Mouse (Mus musculus): ENCODE measurements around the gene Ttll1.

Ttll1 gene

DNA sequence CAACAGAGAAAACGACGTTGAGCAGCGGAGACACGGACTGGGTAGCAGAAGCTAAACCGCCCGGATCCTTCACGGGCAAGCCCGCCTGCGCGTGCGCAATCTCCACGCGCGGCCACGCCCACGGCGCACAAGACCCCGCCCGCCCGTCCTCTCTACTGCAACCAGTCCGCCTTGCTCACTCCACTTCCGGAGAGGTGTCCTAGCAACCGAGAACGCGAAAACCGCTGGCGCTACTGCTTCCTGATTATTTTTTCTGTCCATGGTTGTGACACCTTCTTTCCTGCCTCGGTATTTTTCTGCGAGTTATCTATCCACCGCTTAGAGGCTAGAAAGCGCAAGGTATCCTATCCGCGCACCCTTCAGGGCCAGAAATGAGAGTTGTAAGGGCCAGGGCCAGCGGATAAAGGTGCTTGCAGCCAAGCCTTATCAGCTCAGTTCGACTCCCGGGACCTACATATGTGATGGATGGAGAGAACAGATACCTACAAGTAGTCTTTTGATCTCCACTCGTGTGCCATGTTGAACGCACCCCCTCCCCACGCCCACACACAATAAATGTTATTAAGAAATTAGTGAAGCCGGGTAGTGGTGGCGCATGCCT lies at the start of gene Ttll1:
Gene Ttll1, minus strand, starts transcription at position 89 of the 601 bp plus-strand sequence.
- TF ChIP-seq GATA4 (IDR thresholded peaks at IDR 0.05; ENCODE audit: insufficient replicate concordance, low read length), result no peak

DNA sequence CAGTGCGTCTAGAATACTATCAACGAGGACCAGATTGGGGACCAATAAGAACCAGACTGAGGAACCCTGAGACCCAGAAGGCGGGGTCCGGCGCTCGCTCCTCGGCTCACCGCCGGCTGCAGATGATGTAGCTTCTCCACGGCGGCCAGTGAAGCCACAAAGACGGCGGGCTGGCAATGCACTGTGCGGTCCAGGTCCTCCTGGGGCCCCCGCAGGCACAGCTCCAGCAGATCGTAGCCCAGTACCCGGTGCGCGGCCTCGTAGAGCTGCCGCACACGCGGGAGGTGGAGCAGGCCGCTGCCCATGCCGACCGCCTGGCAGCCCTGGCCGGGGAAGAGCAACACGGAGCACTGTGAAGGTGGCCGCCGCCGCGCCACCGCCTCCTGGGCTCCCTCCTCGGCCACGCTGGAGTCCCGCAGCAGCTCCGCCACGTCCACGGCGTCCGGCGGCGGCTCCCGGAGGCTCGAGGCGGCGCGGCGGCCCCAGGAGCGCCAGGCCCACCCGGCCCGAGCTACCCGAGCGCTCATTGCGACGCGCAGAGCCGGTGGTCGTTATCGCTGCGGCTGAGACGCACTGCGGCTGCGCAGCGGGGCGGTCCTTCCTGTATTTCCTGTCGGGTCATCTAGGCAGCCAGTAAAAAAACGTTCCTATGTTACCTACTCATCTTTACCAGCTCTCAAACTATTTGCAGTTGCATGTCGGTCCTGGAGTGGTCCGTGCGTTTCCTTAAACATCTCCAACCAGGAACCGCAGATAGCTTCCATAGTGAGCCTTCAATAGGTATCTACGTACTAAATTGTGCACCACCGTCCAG lies 44.7 kb upstream of the Ttll1 start:
- TF ChIP-seq GATA4 (IDR thresholded peaks at IDR 0.05; ENCODE audit: insufficient replicate concordance, low read length), result peak; percentile 71; the same call in 1 of the 2 replicates

- TF ChIP-seq GATA4 (IDR thresholded peaks at IDR 0.05; ENCODE audit: insufficient replicate concordance, low read length), result no peak
These were observed 43.1 kb upstream of the Ttll1 start for GRCm38 (mm10) chr15:83553831-83554230.

GRCm38 (mm10) chr15:83550137-83550536 lies 39.4 kb upstream of the Ttll1 start:
- TF ChIP-seq GATA4 (IDR thresholded peaks at IDR 0.05; ENCODE audit: insufficient replicate concordance, low read length), result no peak

DNA sequence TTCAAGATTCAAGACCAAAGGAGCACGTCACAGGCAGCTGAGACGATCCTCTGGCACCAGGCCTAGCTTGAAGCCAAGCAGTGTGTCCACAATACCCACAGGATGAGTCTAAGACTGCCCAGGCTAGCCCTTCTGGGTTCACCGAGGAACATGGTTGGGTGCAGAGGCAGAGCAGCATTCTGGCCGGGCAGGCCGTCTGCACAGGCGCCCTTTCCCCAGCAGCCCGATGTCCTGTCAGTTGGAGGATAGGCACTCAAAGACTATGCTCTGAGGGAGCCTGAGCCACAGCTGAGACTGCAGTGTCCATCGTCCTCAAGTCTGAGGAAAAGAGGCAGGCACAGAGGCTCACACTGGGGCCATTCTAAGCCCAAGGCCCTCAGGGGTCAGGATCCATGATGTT lies 36.5 kb upstream of the Ttll1 start:
- TF ChIP-seq GATA4 (IDR thresholded peaks at IDR 0.05; ENCODE audit: insufficient replicate concordance, low read length), result no peak

GRCm38 (mm10) chr15:83546029-83546428 lies 35.3 kb upstream of the Ttll1 start:
- TF ChIP-seq GATA4 (IDR thresholded peaks at IDR 0.05; ENCODE audit: insufficient replicate concordance, low read length), result no peak

GRCm38 (mm10) chr15:83541647-83542287 lies 31.1 kb upstream of the Ttll1 start:
- no peak for TF ChIP-seq GATA4 (IDR thresholded peaks at IDR 0.05; ENCODE audit: insufficient replicate concordance, low read length)

DNA sequence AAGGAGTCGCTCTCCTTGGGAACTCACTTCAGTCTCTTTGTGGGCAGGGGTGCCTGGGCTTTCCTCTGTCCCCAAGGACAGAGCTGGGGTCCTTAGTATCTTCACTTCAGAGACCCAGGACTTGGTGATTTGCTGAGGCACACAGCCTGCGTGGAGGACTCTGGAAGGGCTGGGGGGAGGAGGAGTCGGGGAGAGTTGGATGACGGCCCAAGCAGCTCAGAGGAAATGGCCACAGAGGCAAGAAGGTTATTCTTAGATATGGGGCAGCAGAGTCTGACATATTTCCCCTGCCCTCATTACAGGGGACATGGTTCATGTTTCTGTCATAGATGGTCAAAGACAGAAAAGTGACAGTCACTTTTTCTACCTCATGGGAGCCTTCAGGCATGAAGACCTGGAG lies 29.2 kb upstream of the Ttll1 start:
- TF ChIP-seq GATA4 (IDR thresholded peaks at IDR 0.05; ENCODE audit: insufficient replicate concordance, low read length), result peak; percentile 23; the same call in 1 of the 2 replicates

- no peak for TF ChIP-seq GATA4 (IDR thresholded peaks at IDR 0.05; ENCODE audit: insufficient replicate concordance, low read length)
These were observed 28.2 kb upstream of the Ttll1 start for GRCm38 (mm10) chr15:83538855-83539254.

- TF ChIP-seq GATA4 (IDR thresholded peaks at IDR 0.05; ENCODE audit: insufficient replicate concordance, low read length), result no peak
These were observed 25.2 kb upstream of the Ttll1 start for GRCm38 (mm10) chr15:83535890-83536231.

GRCm38 (mm10) chr15:83534960-83535889 lies 24.5 kb upstream of the Ttll1 start:
- TF ChIP-seq GATA4 (IDR thresholded peaks at IDR 0.05; ENCODE audit: insufficient replicate concordance, low read length), result no peak

DNA sequence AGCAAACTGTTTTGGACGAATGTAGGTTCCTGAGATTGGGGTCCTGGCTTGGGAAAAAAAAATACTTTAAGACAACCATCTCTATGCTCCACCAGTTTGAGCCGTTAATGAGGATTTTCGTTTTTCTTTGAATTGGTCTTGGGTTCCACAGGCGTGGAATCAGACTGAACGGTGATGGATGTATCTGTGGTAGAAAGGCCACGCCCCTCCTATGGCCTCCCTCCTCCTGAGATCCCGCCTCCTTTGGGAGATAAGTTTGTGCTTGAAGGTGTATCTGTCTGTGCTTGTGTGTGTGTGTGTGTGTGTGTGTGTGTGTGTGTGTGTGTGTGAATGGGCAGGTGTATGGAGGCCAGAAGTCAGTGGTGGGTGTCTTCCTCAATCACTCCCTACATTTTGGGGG lies 21.9 kb upstream of the Ttll1 start:
- no peak for TF ChIP-seq GATA4 (IDR thresholded peaks at IDR 0.05; ENCODE audit: insufficient replicate concordance, low read length)

DNA sequence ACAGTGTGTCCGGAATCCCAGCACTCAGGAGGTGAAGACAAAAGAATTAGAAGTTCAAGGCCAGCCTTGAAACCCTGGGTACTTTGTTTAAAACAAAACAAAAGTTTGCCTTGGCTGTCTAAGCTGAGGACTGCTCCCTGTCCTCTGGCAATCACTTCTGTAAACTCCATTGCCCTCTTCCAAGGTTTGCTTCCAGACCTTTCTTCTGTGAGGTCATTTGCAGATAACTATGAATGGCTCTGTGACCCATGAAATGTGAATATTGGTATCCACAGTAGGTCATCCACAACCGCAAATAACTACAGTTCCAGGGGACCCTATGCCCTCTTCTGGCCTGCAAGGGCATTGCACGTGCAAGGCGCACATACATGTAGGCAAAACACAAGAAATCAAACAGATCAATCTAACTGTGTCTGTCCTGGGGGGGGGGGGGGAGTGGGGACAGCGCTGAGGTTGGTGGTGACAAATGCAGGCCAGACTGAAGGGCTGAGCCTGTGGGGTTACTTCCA lies 21.3 kb upstream of the Ttll1 start:
- peak; percentile 53; the same call in 1 of the 2 replicates for TF ChIP-seq GATA4 (IDR thresholded peaks at IDR 0.05; ENCODE audit: insufficient replicate concordance, low read length)

GRCm38 (mm10) chr15:83530688-83531087 lies 20.0 kb upstream of the Ttll1 start:
- TF ChIP-seq GATA4 (IDR thresholded peaks at IDR 0.05; ENCODE audit: insufficient replicate concordance, low read length), result no peak

GRCm38 (mm10) chr15:83530233-83530632 lies 19.5 kb upstream of the Ttll1 start:
- no peak for TF ChIP-seq GATA4 (IDR thresholded peaks at IDR 0.05; ENCODE audit: insufficient replicate concordance, low read length)
